Mouse (Mus musculus) urinary bladder, adult 2 months (tissue): Measurements from ENCODE around the gene Slamf6. TPM values are rescaled to one million over a fixed set of nuclear protein-coding genes. Genes with fewer than 3 reads are reported as not detected.
"Not testable (repeated sequence)": the region's sequence is repeated elsewhere in the genome, so short reads cannot be mapped to it uniquely, and the experiment has no call there.

Source experiments
- DNase-seq: peaks from one replicate; pipeline ENCODE4 v3.0.0; 2022; ENCODE audit warnings: low spot score
- polyA plus RNA-seq: library from polyadenylated mRNA; depleted of rRNA; stranded (reverse); fragments of >200 nt; gene quantifications from 2 replicates; pipeline ENCODE4 v1.2.3, GENCODE M21; 2012

Gene Slamf6
- polyA plus RNA-seq, 1 experiment = 0.70 TPM

DNA sequence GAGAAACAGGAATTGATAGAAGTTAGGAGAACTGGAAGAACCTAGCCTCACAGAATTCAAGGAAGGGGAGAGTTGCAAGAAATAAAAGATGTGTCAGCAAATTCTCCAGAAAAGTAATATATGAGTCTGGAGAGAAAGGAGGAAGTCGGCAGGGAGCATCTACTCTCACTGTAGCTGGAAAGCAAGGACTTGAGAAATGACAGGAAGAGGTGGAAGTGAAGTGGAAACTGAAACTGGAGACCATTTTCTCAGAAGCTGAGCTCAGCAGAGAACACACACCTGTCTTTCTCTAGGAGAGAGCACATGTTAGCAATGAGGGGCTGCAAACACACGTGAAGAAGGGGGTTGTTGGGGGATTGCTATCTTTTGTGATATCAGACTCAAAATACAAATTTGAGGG is 40.1 kb downstream of the Slamf6 start:
- no peak for DNase-seq

DNA sequence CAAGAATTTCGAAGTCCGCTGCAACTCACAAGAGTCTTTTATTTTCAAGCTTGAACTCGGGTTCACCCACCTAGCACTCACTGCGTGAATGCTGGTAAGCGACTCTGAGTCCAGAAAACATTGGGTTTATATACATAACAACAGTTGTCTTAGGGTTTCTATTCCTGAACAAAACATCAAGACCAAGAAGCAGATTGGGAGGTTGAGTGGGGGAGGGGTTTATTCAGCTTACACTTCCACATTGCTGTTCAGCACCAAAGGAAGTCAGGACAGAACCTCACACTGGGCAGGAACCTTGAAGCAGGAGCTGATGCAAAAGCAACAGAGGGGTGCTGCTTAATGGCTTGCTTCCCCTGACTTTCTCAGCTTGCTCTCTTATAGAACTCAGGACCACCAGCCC is 43.4 kb downstream of the Slamf6 start:
- DNase-seq = no peak

DNA sequence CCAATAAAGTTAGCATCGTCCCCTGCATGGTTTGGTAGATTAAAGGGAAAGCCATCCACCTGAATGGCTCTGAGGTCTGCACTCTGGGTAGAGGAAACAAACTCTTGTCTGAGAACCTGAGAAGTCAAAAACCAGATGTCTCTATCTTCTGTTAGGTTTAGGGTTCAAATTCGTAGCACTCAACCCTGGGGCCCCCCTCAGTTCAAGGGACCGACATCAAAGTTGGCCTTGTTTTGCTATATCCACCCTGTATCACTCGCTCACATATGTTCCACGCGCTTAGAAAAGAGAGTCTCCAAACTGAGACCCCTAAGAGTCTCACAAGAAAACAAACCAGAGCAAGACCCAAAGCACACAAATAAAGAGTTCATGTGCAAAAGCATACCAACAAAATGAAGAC is 44.4 kb downstream of the Slamf6 start:
- no peak for DNase-seq

DNA sequence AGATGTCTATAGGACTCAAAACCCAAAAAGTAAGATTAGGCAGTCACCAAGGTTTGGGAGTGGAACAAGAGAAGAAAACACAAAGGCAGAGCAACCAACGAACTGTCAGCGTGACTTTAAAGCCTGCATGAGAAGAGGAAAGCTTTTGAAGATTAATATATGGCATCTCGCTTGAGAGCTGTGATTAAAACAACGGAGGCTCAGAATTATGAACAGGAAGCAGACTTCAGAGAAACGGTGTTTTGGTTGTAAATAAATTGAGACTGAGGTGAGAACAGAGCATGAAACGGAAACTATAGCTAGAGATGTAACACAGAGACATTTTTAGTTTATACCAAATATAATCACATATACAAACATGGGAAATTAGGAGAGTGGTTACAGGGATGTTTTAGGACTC is 46.3 kb downstream of the Slamf6 start:
- no peak for DNase-seq

DNA sequence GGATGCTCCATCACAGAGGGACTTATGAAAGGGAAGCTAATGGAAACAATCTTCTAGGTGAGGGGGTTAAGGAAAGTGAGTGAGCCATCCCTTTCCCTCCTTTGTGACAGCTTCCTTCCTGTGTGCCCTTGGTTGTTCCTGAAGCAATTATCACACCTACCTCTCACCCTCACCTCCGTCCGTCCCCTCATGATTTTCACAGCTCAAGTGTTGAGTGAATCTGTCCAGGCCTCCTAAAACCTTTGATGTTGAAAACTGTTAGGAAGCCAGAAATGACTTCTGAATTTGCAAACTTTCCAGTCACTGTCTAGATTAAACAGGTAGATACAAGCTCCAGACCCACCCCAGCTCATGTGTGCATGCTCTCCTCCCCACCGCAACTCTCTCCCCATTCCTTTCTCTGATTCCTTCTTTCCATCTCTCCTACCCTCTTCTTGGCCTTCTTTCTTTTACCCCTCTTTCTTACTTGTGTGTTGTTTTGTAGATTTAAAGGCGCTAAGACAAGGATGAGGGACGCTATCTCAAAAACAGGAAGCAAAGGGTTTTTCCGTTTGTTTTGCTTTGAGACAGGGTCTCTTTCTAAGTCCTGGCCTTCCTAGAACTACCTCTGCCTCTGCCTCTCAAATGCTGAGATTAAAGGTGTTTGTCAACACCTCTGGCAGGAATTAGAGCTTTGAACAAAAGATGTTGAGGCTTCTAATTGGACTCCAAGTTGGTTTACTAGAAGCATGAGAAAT is 48.9 kb downstream of the Slamf6 start:
- DNase-seq = no peak

DNA sequence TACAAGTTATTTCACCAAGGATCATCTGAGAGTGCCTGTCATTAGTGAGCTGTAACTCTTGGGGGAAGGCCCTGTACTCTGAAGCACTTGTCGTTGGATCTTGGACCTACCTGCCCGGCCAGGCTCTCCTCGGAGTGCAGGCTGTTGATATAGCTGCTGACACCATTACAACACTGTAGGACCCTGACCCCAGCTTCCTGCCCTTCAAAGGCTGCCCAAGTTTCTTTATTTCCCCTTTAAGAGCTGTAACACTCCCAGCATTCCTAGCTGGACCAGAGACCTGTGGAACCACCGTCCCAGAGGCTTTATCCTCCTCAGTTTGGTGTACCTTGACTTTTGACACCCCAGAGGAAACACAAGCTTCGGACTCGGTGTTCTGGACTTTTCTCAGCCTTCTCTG is 51.9 kb downstream of the Slamf6 start:
- DNase-seq = no peak

DNA sequence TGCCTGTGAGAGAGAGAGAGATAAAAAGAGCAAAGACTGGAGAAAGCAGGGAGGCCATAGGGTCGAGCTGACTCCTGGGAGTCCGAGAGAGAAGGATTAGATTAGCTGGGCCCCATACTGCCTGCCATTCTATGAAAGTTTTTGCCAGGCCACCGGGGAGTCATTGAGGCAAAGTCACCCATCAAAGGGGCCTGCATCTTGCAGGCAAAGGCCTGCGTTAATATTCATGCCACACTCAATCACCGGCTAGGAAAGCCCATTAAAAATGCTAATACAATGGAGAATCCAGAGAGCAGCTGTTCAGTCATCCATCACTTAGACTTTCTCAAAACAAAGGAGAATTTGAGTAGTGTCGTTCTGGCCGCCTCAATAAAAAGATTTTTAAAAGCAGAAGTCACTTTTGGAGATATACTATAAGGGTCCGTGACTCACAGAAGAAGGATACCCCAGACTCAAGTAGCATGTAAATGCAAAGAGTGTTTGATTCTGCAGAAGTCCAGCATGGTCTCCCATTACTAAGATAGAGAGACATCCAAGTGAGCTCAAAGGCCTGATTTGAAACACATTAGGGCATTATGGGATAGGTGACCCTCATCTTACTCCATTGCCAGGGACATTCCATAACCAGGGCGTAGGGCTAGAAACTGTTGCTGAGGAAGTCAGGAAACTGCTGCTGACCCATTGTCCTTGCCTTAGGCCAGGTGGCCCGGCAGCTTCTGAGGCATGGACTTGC is 53.7 kb downstream of the Slamf6 start:
- no peak for DNase-seq

DNA sequence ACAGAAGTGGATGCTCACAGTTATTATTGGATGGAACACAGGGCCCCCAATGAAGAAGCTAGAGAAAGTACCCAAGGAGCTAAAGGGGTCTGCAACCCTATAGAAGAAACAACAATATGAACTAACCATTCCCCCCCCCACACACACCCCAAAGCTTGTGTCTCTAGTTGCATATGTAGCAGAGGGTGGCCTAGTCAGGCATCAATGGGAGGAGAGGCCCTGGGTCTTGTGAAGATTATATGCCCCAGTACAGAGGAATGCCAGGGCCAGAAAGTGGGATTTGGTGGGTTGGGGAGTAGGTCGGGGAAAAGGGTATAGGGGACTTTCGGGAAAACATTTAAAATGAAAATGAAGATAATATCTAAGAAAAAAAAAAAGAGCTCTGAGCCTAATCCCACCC is 57.0 kb downstream of the Slamf6 start:
- DNase-seq = not testable (repeated sequence)

DNA sequence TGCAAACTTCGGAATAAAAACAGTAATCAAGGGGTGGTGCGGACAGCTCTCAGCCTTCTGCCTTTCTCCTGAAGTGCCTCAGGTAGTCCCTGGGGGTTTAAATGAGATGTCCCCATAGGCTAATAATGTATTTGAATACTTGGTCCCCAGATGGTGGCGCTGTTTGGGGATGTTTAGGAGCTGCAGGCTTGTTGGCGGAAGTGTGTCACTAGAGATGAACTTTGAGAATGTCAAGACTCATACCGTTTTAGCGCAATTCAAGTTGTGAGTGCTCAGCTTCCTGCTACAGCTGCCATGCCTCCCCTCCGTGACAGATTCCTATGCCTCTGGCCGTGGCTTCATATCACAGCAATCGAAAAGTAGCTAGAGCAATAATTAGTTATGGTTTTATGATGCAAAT is 58.1 kb downstream of the Slamf6 start:
- no peak for DNase-seq

DNA sequence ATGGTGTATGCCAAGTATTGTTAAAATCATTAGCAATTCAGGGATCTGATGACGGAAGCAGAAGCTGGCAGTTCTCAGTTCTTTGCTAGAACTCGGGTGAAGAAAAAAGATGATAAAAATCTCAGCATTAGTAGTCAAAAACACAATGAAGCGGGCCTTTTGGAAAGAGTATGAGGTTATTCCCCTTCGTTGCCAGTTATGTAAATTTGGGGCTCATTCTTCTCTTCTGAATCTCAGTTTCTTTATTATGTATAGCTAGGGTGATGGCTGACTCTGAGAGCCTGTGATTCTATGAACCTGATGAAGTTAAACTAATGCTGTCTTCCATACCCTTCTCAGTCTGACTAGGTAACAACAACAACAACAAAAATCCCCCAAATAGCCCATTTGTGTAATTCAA is 58.5 kb downstream of the Slamf6 start:
- DNase-seq = no peak

DNA sequence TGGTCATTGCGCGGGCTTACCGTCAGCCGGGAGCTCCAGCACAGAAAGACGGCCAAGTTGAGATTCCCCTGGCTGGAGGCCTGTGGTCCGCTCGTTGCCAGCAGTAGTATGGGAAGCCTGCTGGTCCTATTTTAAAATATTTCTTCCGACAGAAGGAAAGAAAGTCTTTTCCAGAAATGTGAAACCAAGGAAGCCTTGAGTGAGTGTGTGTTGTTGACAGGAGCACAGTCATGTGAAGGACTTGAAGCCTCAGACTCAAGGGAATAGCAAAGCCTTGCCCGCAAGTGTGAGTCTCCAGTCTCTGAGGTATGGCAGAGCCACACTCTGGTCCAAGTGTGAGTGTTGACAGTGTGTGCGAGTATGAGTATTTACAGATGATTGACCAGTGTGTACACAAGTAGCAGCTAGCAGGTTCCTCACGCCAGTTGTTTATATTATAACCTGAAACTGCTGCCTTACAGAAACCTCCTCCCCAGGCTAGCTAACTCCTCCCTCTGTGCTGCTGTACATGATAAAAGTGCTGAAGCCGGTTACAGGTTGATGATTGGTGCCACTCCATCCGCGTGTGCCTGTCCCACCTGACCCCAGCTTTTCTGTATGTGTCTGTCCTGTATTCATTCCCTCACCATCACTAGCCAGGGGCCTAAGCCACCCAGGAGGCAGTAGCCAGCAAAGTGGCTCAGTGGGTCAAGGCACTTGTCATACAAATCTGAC is 59.7 kb downstream of the Slamf6 start:
- DNase-seq = no peak

DNA sequence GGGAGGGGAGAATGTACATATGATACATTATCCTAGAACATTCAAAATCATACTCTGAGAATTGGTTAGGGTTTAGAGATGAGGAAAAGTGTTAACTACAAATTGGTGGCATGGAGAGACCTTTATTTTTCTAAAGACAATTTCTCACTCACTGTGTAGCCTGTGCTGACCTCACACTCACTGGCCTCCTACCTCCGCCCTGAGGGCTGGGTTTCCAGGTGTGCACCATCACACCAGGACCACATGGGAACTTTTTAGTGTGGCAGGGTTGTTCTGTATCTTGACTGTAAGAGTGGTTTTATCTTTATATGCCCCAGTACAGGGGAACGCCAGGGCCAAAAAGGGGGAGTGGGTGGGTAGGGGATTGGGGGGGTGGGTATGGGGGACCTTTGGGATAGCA is 60.6 kb downstream of the Slamf6 start:
- no peak for DNase-seq

DNA sequence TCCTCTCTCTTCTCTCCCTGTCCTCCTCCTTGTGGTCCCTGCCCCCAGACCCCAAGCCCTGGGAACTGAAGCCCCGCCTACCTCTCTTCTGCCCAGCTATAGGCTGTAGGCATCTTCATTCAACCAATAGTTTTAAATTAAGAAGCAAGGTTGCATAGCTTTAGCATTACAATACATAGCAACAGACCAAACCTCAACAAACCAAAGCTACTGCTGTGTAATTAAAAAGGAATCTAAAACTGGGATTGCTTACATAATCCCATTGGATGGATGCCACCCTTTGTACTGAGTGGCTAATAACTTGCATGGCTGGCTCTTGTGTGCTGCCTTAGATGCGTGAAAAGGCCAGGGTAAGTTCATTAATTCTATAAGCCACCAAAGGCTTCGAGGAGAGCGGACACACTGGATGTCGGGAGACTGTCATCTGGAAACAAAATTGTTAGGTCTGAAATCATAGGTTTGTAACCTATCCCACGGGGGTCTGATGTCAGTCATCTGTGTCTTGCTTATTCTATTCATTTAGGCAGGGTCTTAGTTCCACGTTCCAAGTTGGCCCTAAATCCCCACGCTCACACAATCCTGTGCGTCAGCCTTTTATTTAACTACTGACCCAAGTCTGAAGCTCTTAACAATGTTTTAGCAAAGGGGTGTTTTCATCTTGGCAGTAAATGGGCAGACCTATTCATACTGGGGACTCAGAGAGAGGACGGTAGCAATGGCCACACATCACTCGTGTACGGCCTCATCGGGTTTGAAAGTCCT is 62.8 kb downstream of the Slamf6 start:
- no peak for DNase-seq

DNA sequence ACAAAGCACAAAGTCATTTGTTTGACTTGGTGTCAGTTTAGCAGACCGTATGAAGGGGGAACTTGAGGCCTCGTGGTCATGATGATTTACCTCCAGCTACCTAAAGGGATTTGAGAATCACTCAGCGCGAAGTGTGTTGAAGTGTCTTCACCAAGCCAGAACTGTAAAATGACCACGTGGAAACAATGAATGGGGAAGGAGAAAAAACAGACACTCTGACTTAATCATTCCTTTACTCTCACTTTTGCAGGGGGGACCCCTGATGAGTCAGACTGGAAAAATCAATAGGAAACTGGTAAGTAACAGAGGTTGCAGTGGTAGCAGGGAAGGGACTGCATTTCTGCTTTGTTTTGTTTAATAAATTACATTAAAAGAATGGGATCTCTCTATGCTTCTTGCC is 64.9 kb downstream of the Slamf6 start:
- DNase-seq = no peak

DNA sequence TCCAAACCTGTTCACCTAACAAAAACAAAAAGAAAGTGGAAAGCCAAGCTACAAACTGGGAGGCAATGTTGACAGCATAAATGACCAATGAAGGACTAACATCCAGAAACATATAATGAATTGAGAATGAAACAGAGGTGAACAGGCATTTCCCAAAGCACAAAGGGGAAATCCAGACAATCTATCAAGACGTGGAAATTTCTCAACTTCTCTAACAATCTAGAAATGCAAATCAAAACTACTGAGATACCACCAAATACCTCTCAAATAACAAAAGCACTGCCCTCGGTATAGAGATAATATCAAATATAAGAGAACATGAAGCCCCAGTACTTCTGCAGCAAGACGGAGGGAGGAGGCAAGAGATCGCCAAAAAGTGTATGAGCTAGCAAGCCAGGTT is 65.4 kb downstream of the Slamf6 start:
- DNase-seq = no peak

DNA sequence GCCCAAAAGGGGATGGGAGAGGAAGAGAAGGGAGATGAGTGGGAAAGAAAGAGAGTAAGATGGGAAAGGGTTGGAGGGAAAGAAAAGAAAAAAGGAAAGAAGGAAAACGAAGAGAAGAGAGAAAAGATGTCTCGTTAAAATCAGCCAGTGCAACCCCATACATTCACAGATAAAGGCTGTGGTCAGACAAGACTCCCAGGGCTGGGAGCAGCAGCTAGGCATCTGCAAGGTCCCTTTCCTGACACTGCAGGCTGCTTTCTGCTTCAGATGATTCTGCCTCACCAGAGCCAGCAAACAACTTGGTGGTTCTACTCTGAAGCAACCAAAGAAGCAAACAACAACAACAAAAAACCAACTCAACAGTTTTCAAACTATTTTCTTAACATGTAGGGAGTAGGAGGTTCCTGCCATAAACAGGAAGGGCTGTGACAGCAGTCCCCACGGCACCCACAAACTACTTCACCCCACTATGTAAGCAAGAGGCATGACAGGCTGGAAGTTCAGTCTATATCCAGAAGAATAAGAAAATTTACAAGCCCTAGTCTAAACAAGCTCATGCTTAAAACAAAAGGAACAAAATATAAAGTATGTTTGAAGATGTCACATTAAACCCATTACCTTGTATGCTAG is 66.2 kb downstream of the Slamf6 start:
- DNase-seq = no peak

DNA sequence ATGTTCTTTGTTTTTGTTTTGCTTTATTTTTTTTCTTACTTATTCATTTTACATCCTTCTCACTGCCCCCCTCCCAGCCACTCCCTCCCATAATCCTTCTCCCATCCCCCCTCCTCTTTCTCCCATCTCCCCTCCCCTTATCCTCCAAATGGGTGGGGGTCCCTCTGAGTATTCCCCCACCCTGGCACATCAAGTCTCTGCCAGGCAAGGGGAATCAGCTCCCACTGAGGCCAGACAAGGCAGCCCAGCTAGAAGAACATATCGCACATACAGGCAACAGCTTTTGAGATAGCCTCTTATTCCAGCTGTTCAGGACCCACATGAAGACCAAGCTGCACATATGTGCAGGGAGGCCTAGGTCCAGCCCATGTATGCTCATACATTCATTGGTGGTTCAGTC is 66.8 kb downstream of the Slamf6 start:
- DNase-seq = no peak

DNA sequence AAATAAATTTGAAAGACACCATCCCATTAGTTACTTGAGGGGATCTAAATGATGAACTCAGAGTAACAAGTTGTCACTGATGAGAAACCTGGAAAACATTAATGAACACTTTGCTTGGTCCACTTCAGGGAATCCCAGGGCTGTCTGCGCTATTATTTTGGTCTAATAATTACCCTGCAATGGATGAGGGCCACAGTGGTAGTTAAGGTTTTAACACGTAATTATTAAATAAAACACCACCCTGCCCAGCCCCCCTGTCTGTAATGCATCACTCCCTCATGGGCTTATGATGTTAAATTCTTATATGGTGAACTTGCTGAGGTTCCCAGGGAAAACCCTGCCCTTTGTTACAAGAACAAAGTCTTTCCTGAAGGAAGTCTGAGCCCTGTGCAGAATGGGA is 74.6 kb downstream of the Slamf6 start:
- DNase-seq = no peak

DNA sequence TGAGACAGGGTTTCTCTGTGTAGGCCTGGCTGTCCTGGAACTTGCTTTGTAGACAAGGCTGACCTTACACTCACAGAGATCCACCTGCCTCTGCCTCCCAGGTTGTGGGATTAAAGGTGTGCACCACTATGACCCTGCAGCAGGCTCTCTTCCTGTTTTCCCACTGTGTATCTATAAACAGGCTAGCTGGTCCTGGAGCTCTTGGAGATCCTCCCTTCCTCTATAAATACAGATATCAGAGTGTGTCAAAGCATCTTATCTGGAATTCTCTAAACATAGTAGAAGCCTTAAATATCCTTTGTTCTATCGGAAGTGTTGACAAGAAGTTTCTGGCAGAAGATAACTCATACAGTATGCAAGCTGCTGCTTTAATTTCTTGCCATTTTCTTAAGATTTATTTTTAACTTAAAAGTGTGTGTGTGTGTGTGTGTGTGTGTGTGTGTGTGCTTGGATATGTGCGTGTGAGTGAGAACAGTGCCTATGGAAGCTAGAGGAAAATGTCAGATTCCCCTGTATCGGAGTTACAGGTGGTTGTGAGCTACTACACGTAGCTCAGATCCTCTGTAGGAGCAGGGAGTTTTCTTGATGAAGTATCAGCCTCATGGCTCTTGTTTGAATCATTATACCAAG is 75.7 kb downstream of the Slamf6 start:
- DNase-seq = no peak

DNA sequence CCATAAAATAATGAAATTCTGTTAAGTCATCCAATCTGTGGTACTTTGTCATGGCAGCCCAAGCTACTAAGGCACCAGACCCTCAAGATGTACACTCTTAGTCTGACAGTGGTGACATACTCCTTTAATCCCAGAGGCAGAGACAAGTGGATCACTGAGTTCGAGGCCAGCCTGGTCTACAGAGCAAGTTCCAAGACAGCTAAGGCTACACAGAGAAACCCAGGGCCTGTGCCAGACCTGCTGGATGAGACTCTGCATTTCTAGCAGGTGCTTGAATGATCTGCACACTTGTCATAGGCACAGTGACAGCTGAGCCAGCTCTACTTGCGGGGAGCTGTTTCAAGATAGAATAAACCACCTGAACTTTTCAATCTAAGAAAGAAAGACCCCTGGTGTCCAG is 77.2 kb downstream of the Slamf6 start:
- no peak for DNase-seq
